Mouse (Mus musculus) small intestine, adult 2 months (tissue): Measurements from ENCODE around the gene Mfng.

Source experiments
- CTCF ChIP-seq: fragments of 200-500 bp; IDR thresholded peaks from 2 replicates; pipeline ENCODE4 v1.5.1; 2012; ENCODE audit warnings: low read depth, mild to moderate bottlenecking, control low read depth, inconsistent platforms, low read length, moderate library complexity, mixed read lengths; ENCODE audit not compliant: insufficient replicate concordance, insufficient read length; ENCODE audit errors: extremely low read depth
- POLR2A ChIP-seq: fragments of 200-500 bp; IDR thresholded peaks from 2 replicates; pipeline ENCODE4 v1.6.1; 2012; ENCODE audit warnings: low read depth, mild to moderate bottlenecking, control low read depth, inconsistent platforms, low read length, moderate library complexity

GRCm38 (mm10) chr15:78772368-78772763 is 909 bp downstream of the Mfng start:
- TF ChIP-seq CTCF (no peak), POLR2A (no peak; the same call in 1 of the 2 replicates)
